Mouse (Mus musculus) ES-Bruce4 (cell line): ENCODE data around the gene P4htm.

ENCODE experiments used
- CTCF ChIP-seq: IDR thresholded peaks from one replicate; pipeline ENCODE4 v1.8.1; 2011; ENCODE audit warnings: low read depth, low read length
- POLR2A ChIP-seq: IDR thresholded peaks from one replicate; pipeline ENCODE4 v1.8.1; 2011; ENCODE audit warnings: low read length; ENCODE audit not compliant: insufficient read depth

DNA sequence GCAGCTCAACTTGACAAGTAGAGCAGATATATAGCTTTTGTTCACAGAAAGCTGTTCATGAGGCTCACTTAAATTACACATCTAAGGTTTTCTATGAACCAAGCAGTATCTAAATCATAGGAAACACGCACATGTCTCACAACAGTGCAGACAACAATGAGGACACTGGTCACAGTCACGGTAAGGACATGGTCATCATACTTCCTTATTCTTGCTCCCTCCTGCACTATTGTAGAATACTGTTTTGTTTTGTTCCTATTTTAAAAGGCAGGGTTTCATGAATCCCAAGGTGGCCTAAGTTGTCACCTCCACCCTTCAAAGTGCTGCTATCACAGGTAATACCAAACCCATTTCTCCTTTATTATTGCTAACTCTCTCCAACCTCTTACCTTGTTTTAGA is 42.4 kb upstream of the P4htm start:
- TF ChIP-seq CTCF (no peak), POLR2A (no peak)
